Mouse (Mus musculus): ENCODE data around the gene Vopp1.

DNA sequence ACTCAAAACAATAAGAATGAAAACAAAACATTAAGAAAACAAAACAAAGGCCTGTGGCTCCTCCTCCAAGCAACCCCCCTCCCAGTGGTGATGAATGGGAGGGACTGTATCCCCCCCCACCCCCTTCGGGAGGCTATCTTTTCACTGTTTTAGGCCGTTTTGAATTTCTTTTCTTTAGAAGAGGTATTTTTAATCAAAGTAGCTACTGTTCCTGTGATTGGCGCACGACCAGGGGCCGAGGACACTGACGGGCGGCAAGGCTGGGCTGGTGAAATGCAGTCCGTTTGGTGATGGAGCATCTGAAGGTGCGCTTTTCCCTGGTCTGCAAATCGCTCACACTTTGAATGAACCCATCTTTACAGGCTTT, 122.6 kb downstream of the Vopp1 start, which contains the start of gene Lancl2:
- TF ChIP-seq CTCF (IDR thresholded peaks at IDR 0.05; ENCODE audit: borderline replicate concordance, insufficient read depth, low read length) (no peak), POLR2A (IDR thresholded peaks at IDR 0.05; ENCODE audit: low read depth, low read length) (no peak)
